Mouse (Mus musculus): ENCODE data around the gene Ints4. TPM values are rescaled to one million over a fixed set of nuclear protein-coding genes. Genes with fewer than 3 reads are reported as not detected.

The Ints4 gene
- polyA plus RNA-seq, 1 experiment from 2014 or later, result 61.3 TPM

DNA sequence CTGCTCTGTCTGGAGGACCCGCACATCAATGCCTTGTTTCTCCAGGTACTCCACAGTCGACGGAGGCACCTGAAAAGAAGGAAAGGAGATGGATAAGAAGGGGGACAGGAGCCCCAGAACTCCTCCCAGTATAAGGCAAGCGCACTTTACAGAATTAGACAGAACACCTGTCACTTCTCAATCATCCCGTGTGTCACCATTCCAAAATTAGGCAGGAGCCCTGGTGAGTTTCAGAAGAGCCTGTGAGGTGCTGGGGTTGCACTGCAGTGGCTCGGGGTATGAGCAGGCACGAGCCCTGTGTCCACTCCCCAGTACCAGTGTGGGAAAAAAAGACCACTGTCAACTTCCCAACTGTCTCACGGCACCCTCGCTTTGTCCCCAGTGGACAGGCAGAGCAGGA lies 69.9 kb downstream of the Ints4 start:
- Histone ChIP-seq H3K4me2 (replicated peaks; ENCODE audit: low read depth, low read length) (no peak overlapping the region), H3K36me3 (ENCODE audit: control insufficient read depth, insufficient read depth, low read length) (no peaks in the 10 kb centered on the region), H3K27ac (ENCODE audit: low read length) (no peak overlapping the region), H3K4me3 (ENCODE audit: low read depth, low read length) (no peak overlapping the region), H3K9me3 (ENCODE audit: control insufficient read depth, low read depth, low read length) (no peaks in the 10 kb centered on the region), H3K27me3 (ENCODE audit: control insufficient read depth, insufficient read depth, low read length) (no peaks in the 10 kb centered on the region), H3K4me1 (ENCODE audit: control insufficient read depth, insufficient read depth, low read length) (no peaks in the 10 kb centered on the region), H3K9ac (replicated peaks; ENCODE audit: low read depth, low read length) (no peak overlapping the region)
- ATAC-seq (ENCODE audit: insufficient number of reproducible peaks, insufficient read depth, low FRiP score, low read depth), result no peak
- WGBS, result 84% methylated on average over 9 of the region's 9 CpGs

DNA sequence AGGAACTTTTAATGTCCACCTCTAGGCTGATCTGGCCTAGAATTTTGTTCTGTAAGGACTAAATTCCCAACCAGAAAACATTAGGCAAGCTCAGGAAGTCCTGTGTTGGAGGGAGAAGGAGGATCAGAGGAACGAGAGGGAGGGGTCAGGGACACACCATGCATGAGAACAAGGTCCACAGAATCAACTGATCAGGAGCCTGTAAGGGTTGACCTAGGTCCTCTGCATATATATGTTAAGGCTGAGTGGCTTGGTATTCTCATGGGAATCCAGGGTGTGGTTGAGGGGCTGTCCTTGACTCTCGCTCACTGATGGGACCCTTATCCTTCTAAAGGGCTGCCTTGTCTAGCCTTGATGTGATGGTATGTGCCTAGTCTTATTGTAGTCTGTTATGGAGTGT lies 82.8 kb downstream of the Ints4 start:
- H3K4me2 ChIP-seq (replicated peaks; ENCODE audit: low read depth, low read length), result no peak overlapping the region
- ATAC-seq (ENCODE audit: insufficient number of reproducible peaks, insufficient read depth, low FRiP score, low read depth), result no peak
- 86% methylated on average over 2 of the region's 2 CpGs for WGBS

GRCm38 (mm10) chr7:97569372-97569771 lies 88.6 kb downstream of the Ints4 start:
- Histone ChIP-seq H3K4me2 (replicated peaks; ENCODE audit: low read depth, low read length) (no peak overlapping the region), H3K27me3 (ENCODE audit: control insufficient read depth, insufficient read depth, low read length) (no peaks in the 10 kb centered on the region)

More for the DNA sequence above, 82.8 kb downstream of the Ints4 start:
- no peaks in the 10 kb centered on the region for H3K9me3 ChIP-seq (ENCODE audit: control insufficient read depth, low read depth, low read length)
- no peaks in the 10 kb centered on the region for H3K36me3 ChIP-seq (ENCODE audit: control insufficient read depth, insufficient read depth, low read length)
- H3K4me3 ChIP-seq (ENCODE audit: low read depth, low read length), result no peak overlapping the region
- no peaks in the 10 kb centered on the region for H3K4me1 ChIP-seq (ENCODE audit: control insufficient read depth, insufficient read depth, low read length)
- H3K27me3 ChIP-seq (ENCODE audit: control insufficient read depth, insufficient read depth, low read length), result no peaks in the 10 kb centered on the region
- no peak overlapping the region for H3K9ac ChIP-seq (replicated peaks; ENCODE audit: low read depth, low read length)
- no peak overlapping the region for H3K27ac ChIP-seq (ENCODE audit: low read length)

DNA sequence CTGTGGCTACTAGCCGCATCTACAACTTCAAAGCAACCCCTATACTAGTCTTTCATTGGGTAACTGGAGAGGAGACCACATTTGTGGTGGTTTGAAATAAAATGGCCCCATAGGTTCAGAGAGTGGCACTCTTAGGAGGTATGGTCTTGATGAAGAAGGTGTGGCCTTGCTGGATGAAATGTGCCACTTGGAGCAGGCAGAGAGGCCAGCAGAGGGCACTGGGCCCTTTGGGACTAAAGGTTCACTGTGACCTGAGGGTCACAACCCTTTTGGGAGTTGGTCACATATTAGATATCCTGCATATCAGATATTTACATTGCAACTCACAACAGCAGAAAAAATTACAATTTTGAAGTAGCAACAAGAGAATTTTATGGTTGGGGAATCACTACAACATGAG lies 89.6 kb downstream of the Ints4 start:
- no peak for ATAC-seq (ENCODE audit: insufficient number of reproducible peaks, insufficient read depth, low FRiP score, low read depth)
- Histone ChIP-seq H3K4me1 (ENCODE audit: control insufficient read depth, insufficient read depth, low read length) (no peaks in the 10 kb centered on the region), H3K36me3 (ENCODE audit: control insufficient read depth, insufficient read depth, low read length) (no peaks in the 10 kb centered on the region; the same call in 1 of the 2 replicates), H3K27me3 (ENCODE audit: control insufficient read depth, insufficient read depth, low read length) (no peaks in the 10 kb centered on the region), H3K27ac (ENCODE audit: low read length) (no peak overlapping the region), H3K9ac (replicated peaks; ENCODE audit: low read depth, low read length) (no peak overlapping the region), H3K4me2 (replicated peaks; ENCODE audit: low read depth, low read length) (no peak overlapping the region), H3K9me3 (ENCODE audit: control insufficient read depth, low read depth, low read length) (no peaks in the 10 kb centered on the region), H3K4me3 (ENCODE audit: low read depth, low read length) (no peak overlapping the region)
- WGBS, result 84% methylated on average over 1 of the region's 1 CpGs

More at GRCm38 (mm10) chr7:97569372-97569771, 88.6 kb downstream of the Ints4 start:
- Histone ChIP-seq H3K9ac (replicated peaks; ENCODE audit: low read depth, low read length) (no peak overlapping the region), H3K9me3 (ENCODE audit: control insufficient read depth, low read depth, low read length) (no peaks in the 10 kb centered on the region), H3K4me1 (ENCODE audit: control insufficient read depth, insufficient read depth, low read length) (no peaks in the 10 kb centered on the region), H3K27ac (ENCODE audit: low read length) (no peak overlapping the region), H3K4me3 (ENCODE audit: low read depth, low read length) (no peak overlapping the region), H3K36me3 (ENCODE audit: control insufficient read depth, insufficient read depth, low read length) (no peaks in the 10 kb centered on the region)
- no peak for ATAC-seq (ENCODE audit: insufficient number of reproducible peaks, insufficient read depth, low FRiP score, low read depth)
- WGBS, result 77% methylated on average over 4 of the region's 4 CpGs

DNA sequence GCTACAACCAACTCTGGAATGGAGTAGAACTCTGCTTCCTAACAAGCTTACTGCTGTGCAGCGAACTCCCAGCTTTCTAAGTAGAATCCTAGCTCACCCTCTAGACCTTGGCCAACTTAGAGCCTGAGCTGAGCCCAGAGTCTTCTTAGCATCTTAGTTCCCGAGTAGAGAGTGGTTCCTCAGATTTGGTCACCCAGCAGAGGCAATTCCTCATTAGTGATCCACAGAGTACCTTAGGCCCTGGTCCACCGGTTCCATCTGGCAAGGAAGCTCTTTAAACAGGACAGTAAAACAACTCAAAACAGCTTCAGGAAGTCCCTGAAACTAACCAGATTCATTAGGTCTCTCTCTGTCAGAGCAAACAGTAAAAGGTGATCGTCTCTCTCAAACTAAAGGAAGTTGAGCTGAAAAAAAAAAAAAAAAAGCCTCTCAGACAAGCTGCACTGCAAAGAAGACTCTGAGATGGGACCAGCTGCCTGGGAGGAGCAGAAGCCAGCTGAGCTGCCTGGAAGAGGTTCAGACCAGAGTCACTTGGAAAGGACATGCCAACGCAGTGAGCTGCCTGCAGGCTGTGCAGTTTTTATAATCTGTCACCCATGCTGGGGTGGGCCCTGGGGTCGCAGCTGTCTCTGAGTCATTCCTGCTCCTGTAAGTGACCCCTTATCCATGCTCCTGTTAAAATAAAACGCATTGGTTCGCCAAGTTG lies 97.8 kb downstream of the Ints4 start:
- H3K4me2 ChIP-seq (replicated peaks; ENCODE audit: low read depth, low read length), result peak overlapping the region; percentile 72
- H3K4me1 ChIP-seq (ENCODE audit: control insufficient read depth, insufficient read depth, low read length), result peaks cover 11% of the 10 kb centered on the region; the same call in 1 of the 2 replicates
- H3K36me3 ChIP-seq (ENCODE audit: control insufficient read depth, insufficient read depth, low read length), result no peaks in the 10 kb centered on the region; the same call in 1 of the 2 replicates
- no peaks in the 10 kb centered on the region for H3K27me3 ChIP-seq (ENCODE audit: control insufficient read depth, insufficient read depth, low read length)
- ATAC-seq (ENCODE audit: insufficient number of reproducible peaks, insufficient read depth, low FRiP score, low read depth), result no peak
- WGBS, result 23% methylated on average over 8 of the region's 8 CpGs
- H3K4me3 ChIP-seq (ENCODE audit: low read depth, low read length), result peak overlapping the region; percentile 100
- peak overlapping the region; percentile 78 for H3K9ac ChIP-seq (replicated peaks; ENCODE audit: low read depth, low read length)
- peak overlapping the region; percentile 17; the same call in 1 of the 2 replicates for H3K27ac ChIP-seq (ENCODE audit: low read length)
- H3K9me3 ChIP-seq (ENCODE audit: control insufficient read depth, low read depth, low read length), result no peaks in the 10 kb centered on the region

DNA sequence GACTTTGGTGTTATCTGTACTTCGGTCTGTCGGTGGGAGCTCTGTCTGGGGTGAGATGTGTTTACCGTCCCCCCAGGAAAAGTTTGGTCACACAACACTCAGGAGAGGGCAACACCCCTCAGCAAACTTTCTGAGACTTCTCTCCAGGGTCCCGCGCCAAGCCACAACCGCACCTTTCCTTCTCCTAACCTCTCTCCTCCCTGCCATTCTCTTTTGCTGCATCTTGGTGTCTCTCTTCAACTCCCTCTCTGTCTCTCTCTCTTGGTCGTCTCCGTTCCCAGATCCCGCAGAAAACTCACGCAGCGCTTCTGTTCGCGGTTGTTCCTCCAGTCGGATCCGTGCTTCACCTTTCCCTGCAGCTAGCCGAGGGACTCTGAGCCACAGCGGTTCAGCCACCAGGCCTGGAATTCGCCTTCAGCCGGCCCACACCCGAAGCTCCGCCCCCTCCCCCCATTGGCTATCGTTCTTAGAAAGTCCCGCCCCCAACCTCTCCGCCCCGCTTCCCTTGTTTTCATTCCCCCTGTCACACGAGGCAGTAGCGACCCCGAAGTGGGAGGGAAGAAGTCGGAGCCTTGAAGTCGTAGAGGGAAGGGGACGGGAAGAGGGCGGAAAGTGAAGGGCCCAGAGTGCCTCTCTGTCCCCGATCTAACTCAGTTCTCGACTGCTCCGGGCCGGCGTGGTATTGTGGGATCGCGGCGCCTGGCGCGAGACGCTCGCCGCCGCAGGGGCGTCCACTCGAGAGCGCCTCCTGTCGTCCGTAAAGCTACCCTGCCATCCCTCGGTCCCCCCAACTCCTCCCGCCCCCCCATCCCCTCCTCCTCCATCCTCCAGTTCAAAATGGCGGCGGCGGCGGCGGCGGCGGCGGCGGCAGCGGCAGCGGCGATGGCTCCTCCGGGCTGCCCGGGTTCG lies 98.6 kb downstream of the Ints4 start, which contains the start of the genes Aamdc and Rsf1:
Aamdc (minus strand) TSS at position 431 of the 909 bp plus-strand sequence.
Rsf1 (plus strand) TSS at position 823 of the 909 bp plus-strand sequence.
- WGBS, result under 1% methylated on average over 67 of the region's 68 CpGs
- H3K4me2 ChIP-seq (replicated peaks; ENCODE audit: low read depth, low read length), result peak within 1 kb of the TSS; percentile 73
- H3K9ac ChIP-seq (replicated peaks; ENCODE audit: low read depth, low read length), result peak within 1 kb of the TSS; percentile 99
- H3K4me3 ChIP-seq (ENCODE audit: low read depth, low read length), result peak within 1 kb of the TSS; percentile 100
- no peaks in the 10 kb centered on the region for H3K27me3 ChIP-seq (ENCODE audit: control insufficient read depth, insufficient read depth, low read length)
- no peaks in the 10 kb centered on the region for H3K9me3 ChIP-seq (ENCODE audit: control insufficient read depth, low read depth, low read length)
- peaks cover 11% of the 10 kb centered on the region; the same call in 1 of the 2 replicates for H3K4me1 ChIP-seq (ENCODE audit: control insufficient read depth, insufficient read depth, low read length)
- peak within 1 kb of the TSS; percentile 99 for H3K27ac ChIP-seq (ENCODE audit: low read length)
- peak; percentile 95 for ATAC-seq (ENCODE audit: insufficient number of reproducible peaks, insufficient read depth, low FRiP score, low read depth)
- H3K36me3 ChIP-seq (ENCODE audit: control insufficient read depth, insufficient read depth, low read length), result no peaks in the 10 kb centered on the region; the same call in 1 of the 2 replicates

DNA sequence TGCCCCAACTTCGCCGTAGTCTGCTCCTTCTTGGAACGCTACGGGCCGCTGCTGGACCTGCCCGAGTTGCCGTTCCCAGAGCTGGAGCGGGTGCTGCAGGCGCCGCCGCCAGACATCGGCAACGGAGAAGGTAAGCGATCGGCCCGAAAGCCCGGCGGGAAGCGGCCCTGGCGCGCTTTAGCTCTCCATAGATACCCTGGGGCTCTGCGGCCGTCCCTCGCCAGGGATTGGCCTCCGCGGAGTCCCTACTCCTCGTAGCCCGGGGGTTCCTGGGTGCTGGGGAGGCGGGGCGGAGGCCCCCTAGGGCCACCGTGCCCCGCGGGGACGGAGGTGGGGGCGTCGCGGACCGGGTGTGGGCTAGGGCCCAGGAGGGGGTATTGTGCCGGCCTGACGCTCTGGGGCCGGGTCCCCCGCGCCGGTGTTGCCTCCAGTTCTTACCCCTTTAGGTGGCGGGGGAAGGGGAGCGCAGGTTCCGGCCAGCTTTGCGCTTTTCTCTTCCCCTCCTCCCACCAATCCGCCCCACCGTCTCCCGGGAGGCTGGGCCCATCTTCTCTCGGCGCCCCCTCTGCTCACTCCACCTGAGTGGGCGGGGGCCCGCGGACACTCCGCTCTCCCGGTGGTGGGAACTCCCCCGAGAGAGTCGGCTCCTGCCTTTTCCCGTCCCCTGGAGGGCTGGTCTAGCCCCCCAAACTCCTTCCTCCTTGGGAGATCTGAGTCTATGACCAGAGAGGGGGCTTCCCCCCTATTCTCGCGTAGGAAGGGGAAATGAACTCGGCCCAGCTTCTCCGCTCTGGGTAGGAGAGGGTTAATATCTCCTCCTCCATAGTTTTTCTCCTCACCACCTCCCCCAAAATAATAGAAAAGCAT lies 99.5 kb downstream of the Ints4 start:
- WGBS, result under 1% methylated on average over 63 of the region's 65 CpGs
- Histone ChIP-seq H3K27me3 (ENCODE audit: control insufficient read depth, insufficient read depth, low read length) (no peaks in the 10 kb centered on the region), H3K9ac (replicated peaks; ENCODE audit: low read depth, low read length) (peak overlapping the region; percentile 99), H3K4me2 (replicated peaks; ENCODE audit: low read depth, low read length) (peak overlapping the region; percentile 73), H3K9me3 (ENCODE audit: control insufficient read depth, low read depth, low read length) (no peaks in the 10 kb centered on the region), H3K36me3 (ENCODE audit: control insufficient read depth, insufficient read depth, low read length) (no peaks in the 10 kb centered on the region; the same call in 1 of the 2 replicates), H3K27ac (ENCODE audit: low read length) (peak overlapping the region; percentile 99), H3K4me3 (ENCODE audit: low read depth, low read length) (peak overlapping the region; percentile 100), H3K4me1 (ENCODE audit: control insufficient read depth, insufficient read depth, low read length) (peaks cover 11% of the 10 kb centered on the region; the same call in 1 of the 2 replicates)
- ATAC-seq (ENCODE audit: insufficient number of reproducible peaks, insufficient read depth, low FRiP score, low read depth), result peak; percentile 53
